Mouse (Mus musculus): ENCODE results near the gene Zmiz2.
A peak's percentile ranks its signal among the peaks of the same experiment; 100 is the strongest.

DNA sequence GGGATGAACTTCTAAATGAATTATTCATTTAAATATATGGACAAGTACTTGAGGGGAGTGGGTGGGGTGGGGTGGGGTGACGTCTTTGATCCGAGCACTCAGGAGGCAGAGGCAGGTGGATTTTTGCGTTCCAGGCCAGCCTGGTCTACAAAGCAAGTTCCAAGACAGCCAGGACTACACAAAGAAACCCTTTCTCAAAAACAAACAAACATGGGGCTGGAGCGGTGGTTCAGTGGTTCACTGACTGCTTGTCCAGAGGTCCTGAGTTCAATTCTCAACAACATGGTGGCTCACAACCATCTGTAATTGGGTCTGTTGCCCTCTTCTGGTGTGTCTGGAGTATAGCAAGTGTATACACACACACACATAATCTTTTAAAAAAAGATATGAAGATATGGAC is 56.6 kb downstream of the Zmiz2 start:
- TF ChIP-seq EP300 (IDR thresholded peaks at IDR 0.05; ENCODE audit: low read depth) (no peak), CTCF (IDR thresholded peaks at IDR 0.05; ENCODE audit: low read depth) (peak; percentile 26)
